Mouse (Mus musculus) heart, adult 2 months (tissue): ENCODE measurements around the gene Eml6. TPM values are rescaled to one million over a fixed set of nuclear protein-coding genes. Genes with fewer than 3 reads are reported as not detected.

Experiments used
- DNase-seq, 2 experiments: peaks; one replicate each; pipeline ENCODE4 v3.0.0; 2021
- H3K27ac ChIP-seq: fragments of 200-600 bp; 2 replicates; pipeline ENCODE4 v1.8.1; 2022
- H3K27me3 ChIP-seq: fragments of 200-500 bp; 2 replicates; pipeline ENCODE4 v1.6.1; 2012; ENCODE audit warnings: mild to moderate bottlenecking, low read length, inconsistent platforms, mixed read lengths; ENCODE audit not compliant: control insufficient read depth, insufficient read depth
- H3K36me3 ChIP-seq: fragments of 200-500 bp; 2 replicates; pipeline ENCODE4 v1.6.1; 2012; ENCODE audit warnings: low read length, inconsistent platforms; ENCODE audit not compliant: control insufficient read depth, insufficient read depth
- H3K4me1 ChIP-seq: fragments of 200-500 bp; 2 replicates; pipeline ENCODE4 v1.6.1; 2011; ENCODE audit warnings: low read length; ENCODE audit not compliant: control insufficient read depth, insufficient read depth
- H3K4me3 ChIP-seq: fragments of 200-600 bp; 2 replicates; pipeline ENCODE4 v1.8.1; 2022
- H3K79me2 ChIP-seq: fragments of 200-500 bp; replicated peaks from 2 replicates; pipeline ENCODE4 v1.6.1; 2012; ENCODE audit warnings: mild to moderate bottlenecking, inconsistent platforms, low read length, moderate library complexity, mixed read lengths; ENCODE audit not compliant: control insufficient read depth, insufficient read depth
- H3K9ac ChIP-seq: fragments of 200-500 bp; 2 replicates; pipeline ENCODE4 v1.6.1; 2012; ENCODE audit warnings: low read depth, mild to moderate bottlenecking, control low read depth, inconsistent platforms, low read length, mixed read lengths
- CTCF ChIP-seq: fragments of 200-600 bp; IDR thresholded peaks from 2 replicates; pipeline ENCODE4 v1.8.1; 2022; ENCODE audit warnings: antibody characterized with exemption, mild to moderate bottlenecking, moderate library complexity
- EP300 ChIP-seq: fragments of 200-500 bp; IDR thresholded peaks from 2 replicates; pipeline ENCODE4 v1.6.1; 2011; ENCODE audit warnings: low read depth, low read length, control low read depth; ENCODE audit not compliant: insufficient read depth
- POLR2A ChIP-seq: fragments of 200-500 bp; IDR thresholded peaks from 2 replicates; pipeline ENCODE4 v1.6.1; 2011; ENCODE audit warnings: mild to moderate bottlenecking, low read depth, low read length, control low read depth; ENCODE audit not compliant: insufficient read depth
- WGBS: fragments of 180-500 bp; shearing (Covaris S2); methylation state at CpG from one replicate; pipeline ENCODE4 v1.1.7; 2018; 5-methylcytosine and 5-hydroxymethylcytosine counted together
- intact Hi-C: fragments of 180-260 bp; cut with DNase I; formaldehyde crosslinking; loops from one replicate; pipeline ENCODE4 v1.15.1; 2025
- polyA plus RNA-seq: library from polyadenylated mRNA; depleted of rRNA; stranded (reverse); fragments of >200 nt; gene quantifications from 2 replicates; pipeline ENCODE4 v1.2.3, GENCODE M21; 2012; rRNA removed
- total RNA-seq, 2 experiments: library from RNA; stranded (reverse); gene quantifications; 2 replicates each; pipeline ENCODE4 v1.2.3; 2021

The Eml6 gene
- total and polyA plus RNA-seq, 3 experiments, result 2.0 to 2.2 (median 2.1) TPM

DNA sequence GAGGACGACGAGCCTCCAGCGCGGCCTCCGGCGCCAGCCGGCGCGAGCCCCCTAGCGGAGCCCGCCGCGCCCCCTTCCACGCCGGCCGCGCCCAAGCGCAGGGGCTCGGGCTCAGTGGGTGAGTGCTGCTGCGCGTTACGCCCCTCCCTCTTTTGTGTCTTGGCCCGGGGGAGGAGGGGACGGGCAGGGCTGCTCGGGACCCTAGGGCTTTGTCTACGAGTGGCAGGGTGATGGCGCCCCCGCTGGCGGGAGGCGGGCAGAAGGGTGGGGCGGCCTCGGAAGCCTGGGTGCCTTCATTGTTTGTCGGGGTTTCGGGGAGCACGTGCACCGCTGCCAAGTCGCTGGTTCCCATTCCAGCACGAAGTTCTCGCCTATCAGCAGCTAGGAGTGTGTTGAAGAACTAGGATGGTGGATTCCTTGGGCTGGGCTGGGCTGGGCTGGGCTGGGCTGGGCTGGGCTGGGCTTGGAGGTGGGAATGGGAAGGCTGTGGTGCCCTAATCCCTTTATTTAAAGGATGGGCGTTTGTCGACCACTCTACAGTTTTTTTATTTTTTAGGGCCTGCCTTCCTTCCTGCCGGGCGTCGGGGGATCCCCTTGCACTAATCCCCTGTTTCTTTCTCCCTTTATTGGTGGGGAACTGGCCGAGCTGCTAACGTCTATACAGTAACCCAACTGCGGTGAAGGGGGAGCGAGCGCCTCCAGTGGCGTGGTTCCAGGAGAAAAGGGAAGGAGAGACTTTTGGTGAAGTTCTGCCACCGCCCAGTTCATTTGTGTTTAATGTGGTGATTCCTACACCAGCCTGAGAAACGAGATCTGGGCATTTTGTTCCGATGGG, 332.0 kb downstream of the Eml6 start:
- Histone ChIP-seq H3K79me2 (no peaks in the 10 kb centered on the region), H3K4me3 (peak overlapping the region; percentile 83), H3K9ac (peak overlapping the region; percentile 79), H3K4me1 (peaks cover 3% of the 10 kb centered on the region), H3K27me3 (no peaks in the 10 kb centered on the region), H3K36me3 (peaks cover 2% of the 10 kb centered on the region), H3K27ac (peak overlapping the region; percentile 95)
- intact Hi-C loops, result loop anchor here (1.0 to 10.0 kb wide), 4 partner anchors 116 to 426 kb away; partner anchors contain the start of genes Ccdc88a and Rps27a
- TF ChIP-seq CTCF, result peak; percentile 69
- no peak for TF ChIP-seq POLR2A
- peak; percentile 5; the same call in 1 of the 2 replicates for TF ChIP-seq EP300
- WGBS, result under 1% methylated on average over 46 of the region's 53 CpGs
- DNase-seq, result peak; percentile 91

Other genes with a start within 250 kb of the Eml6 start
- 1 to 10 TPM; 1.6 to 1.8 TPM for gene 4931440F15Rik, start 200.4 kb downstream of the Eml6 start, total RNA-seq
- gene 4931440F15Rik, start 200.4 kb downstream of the Eml6 start, polyA plus RNA-seq, result 0.06 and 0.15 TPM in 2 replicates
- 100 to 1,000 TPM; 509 to 570 TPM for gene Sptbn1, start 242.1 kb upstream of the Eml6 start, total RNA-seq
- gene Sptbn1, start 242.1 kb upstream of the Eml6 start, polyA plus RNA-seq, result 169 and 246 TPM in 2 replicates